Mouse (Mus musculus) lung, postnatal 25 days (tissue): ENCODE data around the gene Prss34.

Experiments
- DNase-seq: peaks from one replicate; pipeline ENCODE4 v3.0.0; 2022; ENCODE audit warnings: low spot score

The Prss34 gene

GRCm38 (mm10) chr17:25318354-25318753 lies 20.2 kb downstream of the Prss34 start, which contains the start of gene Prss29:
Gene Prss29, plus strand, starts transcription at chr17:25318654.
- no peak for DNase-seq

GRCm38 (mm10) chr17:25320819-25321218 lies 22.6 kb downstream of the Prss34 start:
- no peak for DNase-seq

GRCm38 (mm10) chr17:25322930-25323329 lies 24.7 kb downstream of the Prss34 start:
- DNase-seq, result no peak

GRCm38 (mm10) chr17:25332321-25332720 lies 34.1 kb downstream of the Prss34 start:
- peak; percentile 0 for DNase-seq

- DNase-seq, result peak; percentile 5
Observed at GRCm38 (mm10) chr17:25333943-25334342, 35.7 kb downstream of the Prss34 start.

- DNase-seq, result no peak
Observed at GRCm38 (mm10) chr17:25338218-25338617, 40.0 kb downstream of the Prss34 start.

- DNase-seq, result no peak
Observed at GRCm38 (mm10) chr17:25340003-25340402, 41.8 kb downstream of the Prss34 start.

GRCm38 (mm10) chr17:25341490-25341889 lies 43.3 kb downstream of the Prss34 start:
- no peak for DNase-seq

- DNase-seq, result no peak
Observed at GRCm38 (mm10) chr17:25345462-25345861, 47.3 kb downstream of the Prss34 start, which contains the start of gene Tpsab1. Gene Tpsab1, minus strand, starts transcription at chr17:25345562.
